Mouse (Mus musculus): Measurements from ENCODE around the gene Cdkl3. TPM values are rescaled to one million over a fixed set of nuclear protein-coding genes. Genes with fewer than 3 reads are reported as not detected.
A peak's percentile ranks its signal among the peaks of the same experiment; 100 is the strongest.

Cdkl3 gene
- total RNA-seq (2021) = 1 to 10 TPM; 8.1 to 8.2 TPM
- long read RNA-seq, experiment 1, partial matches to known transcripts = 0 of 4 reads
- long read RNA-seq, experiment 1, other reads (novel, unspliced or antisense) = 4 of 4 reads
- long read RNA-seq, experiment 2, partial matches to known transcripts = 0 of 4 reads
- long read RNA-seq, experiment 2, other reads (novel, unspliced or antisense) = 4 of 4 reads

- DNase-seq = peak; percentile 97
Measured at GRCm38 (mm10) chr11:52003772-52004528, at the start of gene Cdkl3. Cdkl3 (plus strand) TSS chr11:52004221.

DNA sequence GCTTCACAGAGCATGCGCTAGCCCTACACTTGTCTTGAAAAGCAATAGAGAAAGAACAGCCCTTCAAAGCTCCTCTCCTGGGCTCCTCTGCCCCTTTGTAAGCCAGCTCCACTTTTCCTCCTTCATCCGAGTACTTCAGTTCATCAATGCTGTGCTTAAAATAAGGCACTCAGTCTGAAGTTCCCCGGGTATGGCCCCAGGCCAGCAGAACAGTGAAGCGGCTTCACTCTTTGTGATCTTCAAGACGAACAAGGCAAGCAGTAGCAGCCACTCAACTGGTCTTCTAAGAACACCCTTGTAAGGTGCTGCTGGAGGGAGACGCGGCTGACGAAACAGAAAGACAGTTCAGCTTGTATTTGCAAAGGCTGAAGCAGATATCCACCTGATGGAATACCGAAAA, 47.9 kb upstream of the Cdkl3 start:
- no peak for DNase-seq

DNA sequence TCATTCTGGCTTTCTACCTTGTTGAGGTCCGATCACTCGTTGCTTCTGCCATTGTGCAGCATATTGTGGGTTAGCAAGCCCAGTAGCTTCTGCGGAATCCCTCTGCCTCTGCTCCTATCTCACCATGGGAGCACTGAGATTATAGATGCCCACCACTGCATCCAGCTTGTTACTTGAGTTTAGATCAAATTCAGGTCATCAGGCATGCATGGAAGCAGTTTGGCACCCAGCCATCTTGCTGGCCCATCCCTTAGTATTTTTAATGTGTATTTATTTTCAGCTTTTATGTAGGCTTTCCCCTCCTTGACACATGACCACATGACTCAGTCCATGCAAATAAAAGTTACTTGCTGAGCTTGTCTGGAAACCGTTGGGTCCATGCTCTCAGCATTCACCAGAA, 46.3 kb upstream of the Cdkl3 start:
- no peak for DNase-seq

DNA sequence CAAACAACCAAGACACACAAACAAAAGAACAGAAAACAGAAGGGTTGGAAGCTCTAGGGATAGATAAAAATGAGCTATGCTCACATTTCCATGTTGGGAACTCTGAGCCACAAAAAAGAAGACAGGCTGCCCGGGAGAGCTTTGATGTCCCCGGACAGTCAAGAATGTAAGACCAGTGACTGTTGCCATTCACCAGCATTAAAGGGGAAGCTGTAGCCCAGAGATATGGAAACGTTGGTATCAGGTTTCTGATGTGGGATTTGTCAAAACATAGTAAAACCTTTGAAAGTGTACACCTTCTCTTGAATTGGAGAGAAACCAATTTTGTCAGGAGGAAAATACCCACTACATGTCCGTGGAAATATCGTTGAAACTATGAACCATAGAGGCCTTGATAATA, 44.5 kb upstream of the Cdkl3 start:
- DNase-seq = no peak

- no peak for DNase-seq
Measured at GRCm38 (mm10) chr11:51960061-51960460, 44.0 kb upstream of the Cdkl3 start.

- peak; percentile 56 for DNase-seq
Measured at GRCm38 (mm10) chr11:51960967-51961471, 43.0 kb upstream of the Cdkl3 start.

- DNase-seq = no peak
Measured at GRCm38 (mm10) chr11:51961761-51962160, 42.3 kb upstream of the Cdkl3 start.

GRCm38 (mm10) chr11:51962277-51962676, 41.7 kb upstream of the Cdkl3 start:
- no peak for DNase-seq

- no peak for DNase-seq
Measured at GRCm38 (mm10) chr11:51966651-51967050, 37.4 kb upstream of the Cdkl3 start.

DNA sequence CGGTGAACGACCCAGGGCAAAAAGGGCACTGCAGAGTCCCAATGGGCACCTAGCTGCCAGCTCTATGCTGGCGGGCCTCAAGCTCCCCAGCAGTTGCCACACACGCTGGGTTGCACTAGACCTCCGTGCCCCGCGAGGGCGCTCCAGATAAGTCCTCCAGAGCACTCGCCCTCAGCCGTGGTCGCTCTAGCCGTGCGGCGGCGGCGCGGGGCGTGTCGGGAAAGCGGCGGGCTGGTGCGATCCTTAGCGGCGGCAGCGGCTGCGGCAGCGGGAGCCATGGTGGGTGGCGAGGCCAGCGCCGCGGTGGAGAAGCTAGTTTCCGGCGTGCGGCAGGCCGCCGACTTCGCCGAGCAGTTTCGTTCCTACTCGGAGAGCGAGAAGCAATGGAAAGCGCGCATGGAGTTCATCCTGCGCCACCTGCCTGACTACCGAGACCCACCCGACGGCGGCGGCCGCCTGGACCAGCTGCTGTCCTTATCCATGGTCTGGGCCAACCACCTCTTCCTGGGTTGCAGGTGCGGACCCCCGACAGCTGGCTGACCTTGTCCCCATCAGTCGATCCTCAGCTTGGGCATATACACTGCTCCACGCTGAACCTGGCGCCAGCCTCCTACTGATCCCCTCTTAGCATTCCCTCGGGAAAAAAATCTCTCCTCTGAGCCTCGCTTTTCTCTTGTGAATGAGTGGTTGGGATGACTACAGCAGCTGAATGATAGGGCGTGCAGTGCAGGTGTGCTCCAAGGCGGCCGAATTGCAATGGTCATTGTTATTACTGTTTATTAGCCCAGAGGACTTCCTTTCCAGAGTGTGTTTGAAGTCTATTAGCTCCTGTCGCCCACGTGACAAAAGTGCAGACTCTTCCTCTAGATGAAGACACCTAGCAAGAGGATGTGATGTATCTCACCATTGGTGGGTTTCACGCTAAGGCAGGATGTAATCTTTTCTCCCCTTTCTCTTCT, 36.3 kb upstream of the Cdkl3 start, which contains the start of gene Cdkn2aipnl:
Gene Cdkn2aipnl (plus strand): TSS at position 219 of the 959 bp plus-strand sequence.
- peak; percentile 99 for DNase-seq

DNA sequence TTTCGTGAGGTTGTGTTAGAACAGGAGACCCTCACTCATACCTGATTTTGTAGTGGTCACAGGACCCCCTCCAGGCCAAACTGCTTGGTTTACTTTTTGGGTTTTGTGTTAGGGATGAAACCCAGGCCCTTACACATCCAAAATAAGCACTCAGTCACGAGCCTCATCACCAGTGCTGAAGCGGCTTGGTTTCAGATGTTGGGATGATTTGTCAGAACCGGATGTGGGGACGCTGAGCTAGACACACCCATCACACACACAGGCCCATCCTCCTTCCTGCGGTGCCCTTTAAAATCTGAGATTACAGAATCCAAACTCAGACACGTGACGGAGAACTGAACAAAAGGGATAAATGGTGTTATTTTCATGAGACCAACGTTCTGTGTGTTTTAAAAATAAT, 35.1 kb upstream of the Cdkl3 start:
- no peak for DNase-seq

DNA sequence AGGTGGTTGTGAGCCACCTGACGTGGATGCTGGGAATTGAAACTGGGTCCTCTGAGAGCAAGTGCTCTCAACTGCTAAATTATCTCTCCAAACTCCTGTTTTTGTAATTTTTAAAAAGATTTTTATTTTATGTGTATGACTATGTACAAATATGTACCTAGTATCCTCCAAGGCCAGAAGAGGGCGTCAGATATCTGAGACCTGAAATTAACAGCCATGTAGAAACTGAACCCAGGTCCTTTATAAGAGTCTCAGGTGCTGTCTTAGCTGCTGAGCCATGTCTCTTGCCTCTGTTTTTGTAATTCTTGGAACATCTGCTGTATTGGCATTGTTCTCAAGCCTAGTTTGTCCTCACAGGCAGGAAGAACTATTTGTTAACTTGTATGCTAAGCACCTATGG, 34.5 kb upstream of the Cdkl3 start:
- no peak for DNase-seq

DNA sequence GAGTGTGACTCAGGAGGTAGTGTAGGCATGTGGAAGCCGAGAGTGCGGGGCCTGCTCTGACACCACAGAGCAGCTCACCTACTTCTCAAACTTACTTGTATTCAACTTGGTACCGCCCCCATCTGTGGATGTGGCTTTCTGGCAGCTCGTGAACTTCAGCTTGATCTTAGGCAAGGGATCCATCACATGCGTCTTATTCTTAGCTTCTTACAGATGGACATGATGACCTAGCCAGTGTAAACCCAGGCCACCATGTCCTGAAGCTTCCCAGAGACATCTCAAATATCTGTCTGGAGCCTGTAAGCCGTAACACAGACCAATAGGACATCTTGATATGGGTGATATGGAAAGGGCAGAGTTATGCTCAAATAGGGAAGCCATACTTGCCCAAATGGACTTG, 32.4 kb upstream of the Cdkl3 start:
- DNase-seq = no peak

DNA sequence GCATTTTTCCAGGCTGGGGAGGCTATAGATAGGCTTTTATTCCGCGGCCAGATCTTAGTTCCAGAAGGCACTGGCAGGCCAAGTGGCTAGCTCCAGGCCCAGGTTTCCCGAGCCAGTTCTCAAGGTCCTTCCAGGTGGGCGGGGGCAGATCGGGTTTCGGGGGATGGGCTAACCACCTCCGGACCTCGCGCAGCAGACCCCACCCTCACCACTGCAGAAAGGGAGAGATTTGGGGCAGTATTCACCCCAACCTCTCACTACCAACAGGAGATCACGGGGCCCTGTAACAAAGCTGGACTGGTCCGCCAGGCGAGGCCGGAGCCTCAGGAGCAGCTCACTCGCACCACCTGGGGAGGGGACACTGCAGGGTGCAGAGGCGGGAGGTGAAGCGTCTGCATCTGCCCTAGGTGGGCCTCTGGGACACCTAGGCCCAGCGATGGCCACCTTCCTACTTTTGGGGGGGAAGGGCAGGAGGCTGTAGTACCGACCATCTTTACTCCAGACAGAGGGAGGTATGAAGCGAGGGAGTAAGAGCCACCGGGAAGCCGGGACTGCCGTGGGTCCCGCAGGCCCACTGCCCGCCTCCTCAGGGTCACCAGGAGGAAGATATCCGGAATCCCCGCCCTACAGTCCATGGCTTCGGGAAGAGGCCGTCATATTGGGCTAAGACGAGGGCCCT, 4.3 kb upstream of the Cdkl3 start:
- DNase-seq = peak; percentile 84

DNA sequence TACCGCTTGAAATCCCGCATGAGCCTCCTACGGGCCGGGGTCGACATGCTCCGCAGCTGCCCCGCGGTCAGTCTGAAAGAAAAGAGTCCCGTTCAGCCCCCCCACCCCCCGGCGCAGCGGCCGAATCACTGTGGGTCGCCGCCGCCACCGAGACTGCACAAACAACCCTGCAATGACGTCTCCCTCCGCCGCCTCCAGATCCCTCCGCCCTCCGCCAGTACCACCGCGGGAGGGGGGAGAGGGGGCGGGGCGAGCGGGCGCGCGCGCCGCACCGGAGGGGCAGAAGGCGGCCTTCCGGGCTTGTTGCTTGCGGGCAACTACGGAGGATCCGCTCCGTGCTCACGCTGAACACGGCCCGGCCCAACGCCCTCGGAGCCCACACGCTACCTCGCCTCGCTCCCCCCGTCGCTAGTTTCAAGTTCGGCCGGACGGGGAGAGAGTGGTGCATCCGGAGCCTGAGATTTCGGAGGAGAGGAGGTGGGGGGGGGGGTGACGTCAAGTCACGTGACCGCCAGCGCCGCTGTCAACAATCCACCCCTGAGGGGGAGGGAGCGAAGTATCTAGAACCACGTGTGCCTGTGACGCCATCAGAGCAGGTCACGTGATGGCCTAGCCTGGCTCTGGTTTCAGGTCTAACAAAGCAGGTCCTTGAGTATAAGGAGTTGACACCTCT, 3.6 kb upstream of the Cdkl3 start, which contains the start of gene Ube2b:
Gene Ube2b (minus strand): TSS at position 473 of the 673 bp plus-strand sequence.
- DNase-seq = peak; percentile 96

DNA sequence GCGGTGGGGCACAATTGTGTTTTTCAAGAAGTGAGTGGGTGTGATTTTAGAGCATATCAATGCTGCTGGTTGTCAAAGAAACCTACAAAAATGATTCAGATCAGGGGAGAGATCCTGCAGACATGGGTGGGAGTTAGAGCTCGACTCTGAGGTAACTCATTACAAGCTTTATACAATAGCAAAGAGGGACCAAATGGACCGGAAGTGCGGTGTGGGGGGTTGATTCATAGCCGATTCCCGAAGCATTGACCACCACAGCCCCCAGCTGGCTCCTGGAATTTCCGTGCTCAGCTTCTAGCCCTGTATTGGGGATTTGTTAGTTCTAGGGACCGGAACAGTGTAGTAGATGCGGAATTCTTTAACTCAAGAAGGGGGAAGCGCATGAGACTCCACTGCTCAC, 2.7 kb upstream of the Cdkl3 start:
- no peak for DNase-seq

DNA sequence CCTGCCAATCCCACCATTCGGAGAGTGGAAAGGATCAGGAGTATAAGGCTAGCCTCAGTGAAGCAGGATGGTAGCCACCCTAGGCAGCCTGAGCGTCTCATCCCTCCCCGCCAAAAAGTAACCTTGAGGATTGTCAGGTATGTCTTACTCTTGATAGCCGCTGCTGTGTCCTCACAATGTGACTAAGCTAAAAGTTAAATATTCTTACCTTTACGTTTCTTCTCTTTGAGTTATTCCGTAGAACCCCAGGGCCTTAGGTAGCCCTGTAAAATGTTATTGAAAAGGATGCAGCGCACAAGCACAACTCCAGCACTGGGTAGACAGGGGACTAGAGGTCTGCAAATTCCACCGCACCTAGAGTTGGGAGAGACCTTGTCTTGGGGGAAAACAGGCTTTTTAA, 2.2 kb upstream of the Cdkl3 start:
- DNase-seq = no peak

DNA sequence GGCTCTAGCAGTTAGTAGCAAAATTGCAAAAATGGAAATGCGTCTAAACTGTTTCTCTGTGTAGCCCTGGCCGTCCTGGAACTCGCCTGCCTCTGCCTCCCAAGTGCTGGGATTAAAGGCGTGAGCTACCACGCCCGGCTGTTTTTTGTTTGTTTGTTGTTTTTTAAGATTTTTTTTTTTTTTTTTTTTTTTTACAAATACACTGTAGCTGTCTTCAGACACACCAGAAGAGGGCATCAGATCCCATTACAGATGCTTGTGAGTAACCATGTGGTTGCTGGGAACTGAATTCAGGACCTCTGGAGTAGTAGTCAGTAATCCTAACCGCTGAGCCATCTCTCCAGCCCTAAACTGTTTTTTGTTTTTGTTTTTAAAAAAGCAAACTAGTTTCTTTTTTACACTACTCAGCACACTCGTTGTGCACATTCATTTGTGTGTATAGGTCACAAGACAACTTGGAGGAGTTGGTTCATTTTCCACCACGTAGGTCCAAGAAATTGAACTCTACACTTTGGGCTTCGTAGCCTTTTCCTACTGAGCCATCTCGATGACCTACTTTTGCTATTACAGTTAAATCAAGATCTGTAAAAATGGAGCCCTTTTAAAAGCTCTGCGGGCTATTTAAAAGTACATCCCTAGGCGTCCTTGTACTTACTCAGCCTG, 1.0 kb upstream of the Cdkl3 start:
- no peak for DNase-seq

- DNase-seq = peak; percentile 25
Measured at GRCm38 (mm10) chr11:52003505-52003771, 583 bp upstream of the Cdkl3 start.

GRCm38 (mm10) chr11:52005586-52005985, 1.6 kb downstream of the Cdkl3 start:
- no peak for DNase-seq

- no peak for DNase-seq
Measured at GRCm38 (mm10) chr11:52011011-52011410, 7.0 kb downstream of the Cdkl3 start.

All from adrenal gland, postnatal 10 days (tissue).